Mouse (Mus musculus) liver, adult 2 months (tissue): Measurements from ENCODE around the gene Dcaf11.

ENCODE experiments used
- CTCF ChIP-seq: fragments of 200-500 bp; IDR thresholded peaks from 2 replicates; pipeline ENCODE4 v1.5.1; 2011; ENCODE audit warnings: low read depth, low read length, control low read depth
- POLR2A ChIP-seq: fragments of 200-500 bp; IDR thresholded peaks from 2 replicates; pipeline ENCODE4 v1.6.1; 2011; ENCODE audit warnings: low read length, control low read depth; ENCODE audit not compliant: insufficient read depth; ENCODE audit errors: extremely low read depth

DNA sequence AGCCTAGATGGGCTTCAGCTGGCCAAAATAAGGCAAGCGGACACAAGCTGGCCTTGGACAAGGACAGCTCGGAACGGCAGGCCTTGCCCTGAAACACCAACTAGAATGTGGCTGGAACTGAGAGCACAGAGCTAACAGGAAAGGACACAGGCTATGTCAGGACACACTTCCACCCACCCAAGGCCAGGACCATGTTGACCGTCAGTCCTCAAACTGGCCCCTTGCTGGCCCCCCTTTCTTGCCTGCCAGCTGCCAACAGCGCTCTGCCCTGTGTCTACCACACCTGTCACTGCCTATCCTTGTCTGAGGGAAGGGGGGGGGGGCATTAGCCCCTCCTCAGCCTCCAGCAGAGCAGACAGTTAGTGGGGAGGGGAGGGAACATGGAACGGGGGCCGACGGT is 15.5 kb downstream of the Dcaf11 start, which contains the start of gene Fitm1:
- no peak for TF ChIP-seq POLR2A
- no peak for TF ChIP-seq CTCF
